Mouse (Mus musculus) skeletal muscle tissue, adult 2 months (tissue): ENCODE data around the gene Lima1.

ENCODE experiments used
- DNase-seq: peaks from one replicate; pipeline ENCODE4 v3.0.0-alpha.2; 2012; ENCODE audit warnings: low read depth, low spot score

Gene Lima1

GRCm38 (mm10) chr15:99867654-99868053 lies 7.6 kb downstream of the Lima1 start:
- DNase-seq = no peak

DNA sequence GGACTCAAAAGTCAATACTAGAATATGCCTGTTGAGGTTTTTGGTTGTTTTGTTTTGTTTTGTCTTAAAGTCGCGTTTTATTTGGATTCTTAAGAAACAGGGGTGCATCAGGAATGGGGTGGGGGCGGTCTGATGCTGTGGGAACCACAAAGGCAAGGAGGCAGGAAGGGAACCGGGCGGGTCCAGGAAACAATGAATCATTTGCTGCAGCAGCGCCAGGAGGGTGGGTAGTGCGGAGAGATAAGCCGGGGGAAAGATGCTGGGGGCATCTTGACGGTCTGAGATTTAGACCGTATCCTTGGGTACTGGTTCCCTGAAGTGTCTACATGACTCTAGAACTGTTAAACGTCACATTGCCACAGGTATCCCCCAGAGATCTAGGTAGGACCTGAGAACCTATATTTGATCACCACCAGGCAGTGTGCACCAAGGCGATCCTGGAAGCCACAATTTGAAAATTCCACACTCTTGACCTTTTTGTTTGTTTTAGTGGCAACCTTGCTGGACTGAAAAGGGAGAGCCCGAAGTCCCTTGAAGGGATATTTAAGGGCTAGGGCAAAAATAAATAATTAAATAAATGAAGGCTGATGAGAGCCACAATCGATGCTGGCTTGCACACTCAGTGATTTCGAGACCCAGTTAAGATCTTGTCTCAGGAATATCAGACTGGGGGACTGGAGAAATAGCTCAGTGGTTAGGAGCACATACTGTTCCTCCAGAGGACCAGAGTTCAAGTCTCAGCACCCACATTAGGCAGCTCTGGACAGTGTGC lies 8.6 kb downstream of the Lima1 start:
- DNase-seq = no peak

GRCm38 (mm10) chr15:99865942-99866341 lies 9.3 kb downstream of the Lima1 start:
- DNase-seq = no peak

DNA sequence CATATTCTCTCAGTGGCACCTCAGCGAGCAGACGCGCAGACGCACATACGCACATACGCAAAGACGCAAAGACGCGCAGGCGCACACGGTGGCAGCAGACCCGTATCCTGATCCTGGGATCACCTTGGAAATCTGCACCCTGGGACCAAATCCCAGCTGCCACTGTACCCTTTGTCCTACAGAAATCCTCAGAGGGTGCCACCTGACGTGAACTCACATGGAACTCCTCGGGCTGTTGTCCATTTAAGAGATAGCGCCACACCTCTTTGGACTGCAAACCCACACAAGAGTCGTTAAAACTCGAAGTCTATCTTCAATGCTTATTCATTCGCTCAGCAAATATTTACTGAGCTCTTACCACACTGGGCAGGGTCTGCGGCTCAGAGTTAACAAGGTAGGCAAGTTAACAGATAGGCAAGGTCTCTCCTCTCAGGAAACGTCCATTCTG lies 9.7 kb downstream of the Lima1 start:
- no peak for DNase-seq

- DNase-seq = no peak
These were observed 10.2 kb downstream of the Lima1 start for GRCm38 (mm10) chr15:99865046-99865445.

DNA sequence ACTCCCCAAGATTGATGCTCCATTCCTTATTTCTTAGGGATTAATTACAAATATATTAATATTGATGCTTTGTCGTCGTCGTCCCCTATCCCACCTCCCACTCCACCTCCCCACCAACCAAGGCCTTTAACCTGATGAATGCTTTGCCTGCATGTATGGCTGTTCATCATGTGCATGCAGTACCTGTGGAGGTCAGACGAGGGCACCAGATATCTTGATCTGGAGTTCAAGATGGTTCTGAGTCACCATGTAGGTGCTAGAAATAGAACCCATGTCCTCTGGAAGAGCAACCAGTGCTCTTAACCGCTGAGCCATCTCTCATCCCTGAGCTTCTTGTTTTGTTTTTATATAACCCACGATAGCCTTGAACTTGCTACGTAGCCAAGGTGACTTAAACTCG lies 11.5 kb downstream of the Lima1 start:
- no peak for DNase-seq

DNA sequence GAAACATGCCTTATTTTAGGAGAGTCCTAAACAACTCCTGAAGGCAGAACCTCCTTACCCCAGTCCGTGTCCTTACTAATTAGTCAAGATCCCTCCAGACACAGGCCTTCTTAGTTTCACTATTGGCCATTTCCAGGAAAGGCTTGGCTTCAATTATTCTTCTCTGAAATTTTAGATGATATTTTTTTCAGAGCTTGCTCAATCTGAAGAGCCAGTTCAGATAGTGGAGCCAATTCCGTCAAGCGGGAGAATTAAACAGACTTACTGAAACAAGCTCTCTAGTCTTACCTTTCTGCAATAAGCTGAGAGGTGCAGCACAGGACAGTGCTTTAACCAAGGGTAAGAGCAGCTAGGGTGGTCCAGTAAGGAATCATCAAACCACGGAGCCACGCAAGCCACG lies 11.9 kb downstream of the Lima1 start:
- peak; percentile 52 for DNase-seq

- DNase-seq = no peak
These were observed 12.8 kb downstream of the Lima1 start for GRCm38 (mm10) chr15:99862473-99862872.

DNA sequence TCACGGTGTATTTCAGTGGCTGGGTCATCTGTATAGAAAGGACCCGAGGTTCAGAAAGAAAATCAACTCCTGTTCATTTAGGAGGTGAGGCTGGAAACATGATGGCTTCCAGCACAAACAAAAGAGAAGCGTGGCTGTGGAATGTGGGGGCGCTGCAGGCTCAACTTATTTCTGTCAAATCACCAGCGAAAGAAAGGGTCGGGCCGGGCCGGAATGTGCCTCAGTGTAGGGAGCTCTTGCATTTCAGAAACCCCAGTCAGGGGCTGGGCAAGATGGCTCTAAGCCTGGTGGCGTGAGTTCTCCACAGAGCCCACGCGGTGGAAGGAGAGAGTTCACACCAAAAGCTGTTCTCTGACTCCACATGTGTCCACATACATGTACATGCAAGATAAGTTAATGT lies 13.3 kb downstream of the Lima1 start:
- no peak for DNase-seq

- no peak for DNase-seq
These were observed 13.7 kb downstream of the Lima1 start for GRCm38 (mm10) chr15:99861536-99861935.

DNA sequence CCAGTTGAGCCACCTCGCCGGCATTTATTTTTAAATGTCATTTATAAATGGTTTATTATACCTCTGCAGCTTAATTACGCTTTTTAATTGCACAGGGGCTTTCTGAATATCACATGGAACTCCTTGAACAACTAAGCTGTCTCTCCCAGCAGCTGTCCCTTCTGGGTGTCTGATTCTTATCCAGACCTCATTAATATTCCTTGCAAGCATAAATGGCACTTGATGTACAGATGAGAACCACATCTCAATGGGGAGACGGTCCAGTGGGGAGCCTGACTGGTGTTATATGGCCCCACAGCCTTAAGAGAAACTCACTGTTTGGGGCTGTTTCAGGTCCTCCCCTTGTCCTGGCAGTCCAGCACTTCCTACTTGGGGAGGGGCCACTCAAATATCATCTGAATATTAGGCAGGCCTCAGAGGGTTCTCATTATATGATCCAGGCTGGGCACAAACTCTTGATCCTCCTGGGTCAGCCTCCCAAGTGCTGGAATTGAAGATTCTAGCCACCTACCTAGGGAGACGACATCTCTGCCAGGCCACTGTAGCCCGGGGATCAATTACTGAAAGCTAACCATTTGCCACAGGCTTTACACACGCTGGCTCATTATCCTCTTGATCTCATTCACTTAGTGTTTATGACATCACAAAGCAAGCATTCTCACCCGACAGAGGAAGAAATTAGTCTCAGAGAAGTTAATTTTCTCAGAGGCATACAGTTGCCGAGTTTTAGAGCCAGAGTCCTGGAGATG lies 15.4 kb downstream of the Lima1 start:
- no peak for DNase-seq

DNA sequence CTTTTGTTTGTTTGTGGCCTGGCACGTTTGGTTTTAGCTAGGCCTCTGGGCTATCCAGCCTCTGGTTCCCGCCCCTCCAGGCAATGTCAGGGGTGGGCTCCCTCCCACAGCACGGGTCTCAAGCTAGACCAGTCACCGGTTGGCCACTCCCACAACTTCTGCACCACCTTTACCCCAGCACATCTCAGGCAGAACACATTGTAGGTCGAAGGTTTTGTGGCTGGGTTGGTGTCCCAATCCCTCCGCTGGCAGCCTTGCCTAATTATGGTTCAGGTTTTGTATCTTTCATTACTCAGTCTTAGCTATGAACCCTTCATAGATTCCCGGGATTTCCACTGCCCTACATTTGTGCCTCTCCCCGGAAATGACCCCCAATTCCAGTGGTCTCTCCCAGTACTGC lies 17.8 kb downstream of the Lima1 start:
- no peak for DNase-seq

GRCm38 (mm10) chr15:99855119-99855518 lies 20.1 kb downstream of the Lima1 start:
- DNase-seq = no peak

- DNase-seq = no peak
These were observed 22.5 kb downstream of the Lima1 start for GRCm38 (mm10) chr15:99852606-99853237.

- no peak for DNase-seq
These were observed 25.0 kb downstream of the Lima1 start for GRCm38 (mm10) chr15:99850265-99850664.

- no peak for DNase-seq
These were observed 27.3 kb downstream of the Lima1 start for GRCm38 (mm10) chr15:99847937-99848336.

DNA sequence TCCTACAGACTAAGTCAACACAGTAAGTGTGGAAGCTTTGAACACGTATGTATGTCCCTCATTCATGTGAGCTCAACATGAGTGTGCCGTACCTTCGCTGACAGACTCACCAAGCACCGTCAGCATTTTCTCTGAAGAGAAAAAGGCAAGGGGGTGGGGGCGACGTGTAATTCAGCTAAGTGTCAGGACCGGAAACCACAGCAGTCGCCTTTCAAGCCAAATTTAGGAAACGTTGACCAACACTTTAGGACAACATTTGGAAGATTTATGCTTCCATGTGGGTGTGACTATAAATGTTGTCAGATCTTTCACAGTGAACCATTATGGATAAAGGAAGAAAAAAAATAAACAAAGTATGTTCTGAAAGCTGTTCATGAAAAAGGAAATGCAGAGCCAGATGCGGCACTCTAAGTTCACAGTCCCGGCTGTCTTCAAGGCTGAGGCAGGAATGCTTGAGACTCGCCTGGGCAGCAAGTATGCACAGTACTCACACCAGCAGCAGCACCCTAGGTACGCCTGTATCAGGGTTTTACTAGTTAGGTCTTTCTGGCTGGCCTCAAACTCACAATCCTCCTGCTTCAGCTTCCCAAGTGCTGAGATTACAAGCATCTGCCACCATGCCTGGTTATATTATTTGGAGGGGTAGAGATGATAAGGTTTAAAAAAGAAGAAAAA lies 27.9 kb downstream of the Lima1 start:
- no peak for DNase-seq

- DNase-seq = no peak
These were observed 28.6 kb downstream of the Lima1 start for GRCm38 (mm10) chr15:99846633-99847032.

DNA sequence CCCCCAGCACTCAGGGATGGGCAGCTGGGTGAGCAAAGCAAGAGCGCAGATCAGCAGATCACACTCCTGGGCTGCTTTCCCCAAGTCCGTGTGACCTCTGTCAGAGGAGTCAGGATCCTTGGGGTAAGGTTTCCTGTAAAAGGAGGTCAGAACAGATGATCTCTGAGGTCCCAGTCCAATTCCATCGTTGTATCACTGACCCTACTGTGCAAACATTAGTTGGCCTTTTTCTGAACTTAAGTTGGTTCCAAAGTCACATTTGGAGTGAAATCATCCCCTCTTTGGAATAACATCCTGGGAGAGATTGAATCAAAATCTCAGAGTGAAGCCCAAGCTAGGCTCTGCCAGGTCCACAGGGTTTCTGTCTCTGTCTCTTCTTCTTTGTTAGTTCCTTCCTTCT lies 31.4 kb downstream of the Lima1 start:
- no peak for DNase-seq

DNA sequence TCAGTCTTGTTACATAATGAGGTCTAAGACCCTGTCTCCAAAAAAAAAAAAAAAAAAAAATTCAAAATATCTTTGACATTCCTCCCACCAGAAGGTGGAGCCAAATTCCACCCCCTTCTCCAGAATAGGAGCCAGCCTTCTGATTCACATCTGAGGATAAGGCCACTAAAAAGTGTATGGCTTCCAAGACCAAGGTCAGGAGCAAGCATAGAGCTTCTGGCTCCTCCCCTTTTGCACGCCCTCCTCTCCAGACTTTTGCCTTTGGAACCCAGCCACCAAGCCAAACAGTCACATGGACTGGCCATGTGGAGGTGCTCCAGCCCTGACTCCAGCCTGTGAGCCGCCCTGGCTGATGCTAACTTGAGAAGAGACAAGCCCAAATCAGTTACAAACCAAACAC lies 35.3 kb downstream of the Lima1 start:
- peak; percentile 88 for DNase-seq

DNA sequence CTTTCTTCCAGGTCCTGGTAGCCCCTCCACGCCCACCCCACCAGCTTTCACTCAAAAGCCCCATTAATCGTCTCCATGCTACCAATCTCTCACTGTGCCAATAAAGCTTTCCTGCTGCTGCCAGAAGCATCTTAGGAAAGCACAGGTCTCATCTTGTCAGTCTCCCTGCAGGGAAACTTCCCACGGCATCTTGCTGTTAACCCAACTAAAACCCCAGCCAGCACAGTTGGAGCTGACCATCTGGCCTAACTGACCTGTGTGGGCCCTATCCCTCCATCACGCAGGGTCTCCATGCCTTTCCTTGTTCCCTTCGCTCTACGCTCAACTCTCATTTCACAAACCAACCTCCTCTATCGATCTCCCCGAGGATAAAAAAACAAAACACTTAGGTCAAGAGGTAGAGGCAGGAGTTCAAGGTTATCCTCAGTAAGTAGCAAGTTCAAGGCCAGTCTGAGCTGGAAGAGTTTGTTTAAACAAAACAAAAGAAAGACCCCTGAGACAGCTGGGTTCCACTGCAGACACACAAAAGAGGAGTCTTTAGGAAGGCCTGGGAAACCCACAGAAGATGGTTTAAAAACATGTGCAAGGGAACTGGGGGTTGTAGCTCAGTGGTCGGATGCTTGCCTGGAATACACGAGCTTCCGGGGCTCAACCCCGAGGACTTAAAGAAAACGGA lies 36.0 kb downstream of the Lima1 start:
- no peak for DNase-seq
